Mouse (Mus musculus): Measurements from ENCODE around the gene Mitf.

Mitf gene

DNA sequence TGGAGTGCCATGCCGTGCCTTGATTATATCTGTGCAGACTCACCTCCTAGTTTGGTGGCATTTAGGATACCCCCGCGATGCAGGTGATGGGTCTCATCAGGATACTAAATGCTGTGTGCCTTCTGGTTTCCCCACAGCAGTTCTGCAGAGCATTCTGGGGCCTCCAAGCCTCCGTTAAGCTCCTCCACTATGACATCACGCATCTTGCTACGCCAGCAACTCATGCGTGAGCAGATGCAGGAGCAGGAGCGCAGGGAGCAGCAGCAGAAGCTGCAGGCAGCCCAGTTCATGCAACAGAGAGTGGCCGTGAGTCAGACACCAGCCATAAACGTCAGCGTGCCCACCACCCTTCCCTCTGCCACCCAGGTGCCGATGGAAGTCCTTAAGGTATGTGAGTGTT lies 134.1 kb downstream of the Mitf start:
- DNase-seq (ENCODE audit: low spot score in 2 of 2) = no peak

DNA sequence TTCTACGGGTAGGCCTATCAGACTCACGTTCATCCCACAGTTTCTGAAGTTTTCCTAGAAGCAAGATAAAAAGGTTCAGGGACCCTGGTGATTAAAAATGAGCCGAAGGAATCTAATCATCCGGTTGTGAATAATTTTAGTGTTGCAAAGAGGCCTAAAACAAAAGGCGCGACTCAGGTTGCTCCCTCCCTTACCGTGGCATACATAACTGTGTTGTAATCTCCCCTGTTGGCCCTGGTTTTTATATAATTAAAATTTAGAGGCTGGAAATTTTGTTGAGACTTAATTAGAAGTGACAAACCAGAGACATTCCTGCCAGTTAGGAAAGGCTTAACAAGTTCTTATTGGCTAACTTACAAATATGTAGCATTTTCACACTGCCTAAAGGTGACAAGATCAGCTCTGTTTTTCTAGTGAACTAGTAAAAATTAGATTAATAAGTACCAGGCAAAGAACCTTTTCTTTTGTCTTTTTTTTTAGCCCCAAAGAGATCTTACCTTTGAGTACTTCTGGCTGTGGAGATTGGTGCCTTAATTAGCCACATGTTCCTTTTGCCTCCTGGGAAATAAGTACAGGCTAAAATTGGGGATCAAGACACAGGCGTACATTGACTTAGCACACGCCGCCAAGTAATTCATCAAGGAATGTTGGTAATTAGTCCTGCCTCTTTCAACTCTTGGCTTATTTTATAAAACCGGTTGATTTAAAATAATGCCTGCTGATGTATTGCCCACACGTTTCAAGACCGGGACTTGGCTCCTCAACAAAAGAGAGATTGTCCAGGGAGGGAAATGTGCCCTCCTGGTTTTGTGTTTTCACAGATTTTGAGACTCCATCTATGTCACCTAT lies 143.4 kb downstream of the Mitf start:
- no peak for DNase-seq (ENCODE audit: low spot score in 2 of 2)

DNA sequence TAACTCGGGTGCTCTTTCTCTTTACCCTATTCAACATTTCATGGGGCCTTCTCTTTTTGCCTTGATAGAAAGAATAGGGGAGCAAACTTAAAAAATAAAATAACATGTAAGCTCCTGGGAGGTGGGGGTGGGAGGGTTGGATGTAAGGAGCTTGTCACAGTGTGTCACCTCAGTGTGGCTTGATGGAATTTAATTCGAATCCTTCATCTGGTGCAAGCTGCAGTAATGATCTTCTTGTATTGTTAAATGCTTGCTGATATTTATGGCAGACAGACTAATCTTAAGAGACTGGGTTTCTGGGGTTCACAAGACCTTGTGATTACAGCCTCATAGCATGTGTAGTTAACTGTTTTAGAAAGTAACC lies 144.0 kb downstream of the Mitf start:
- no peak for DNase-seq (ENCODE audit: low spot score in 2 of 2)

DNA sequence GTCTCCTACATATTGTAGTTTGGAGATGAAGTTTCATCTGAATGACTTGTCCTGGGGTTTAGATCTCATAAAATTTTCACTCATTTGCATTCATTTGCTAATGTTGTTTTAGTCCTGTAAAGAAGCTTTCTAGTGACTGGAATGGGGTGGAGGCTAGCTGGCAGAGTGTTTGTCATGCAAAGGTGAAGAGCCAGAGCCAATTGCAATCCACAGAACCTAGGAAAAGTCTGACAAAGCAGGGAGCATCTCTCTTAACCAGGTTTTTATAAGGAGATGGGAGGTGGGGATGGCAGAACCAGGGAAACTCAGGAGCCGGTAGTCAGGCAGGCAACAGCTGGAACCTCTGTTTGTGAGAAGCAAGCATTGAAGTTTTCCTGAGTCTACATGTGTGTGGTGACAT lies 144.9 kb downstream of the Mitf start:
- DNase-seq (ENCODE audit: low spot score in 2 of 2) = no peak

DNA sequence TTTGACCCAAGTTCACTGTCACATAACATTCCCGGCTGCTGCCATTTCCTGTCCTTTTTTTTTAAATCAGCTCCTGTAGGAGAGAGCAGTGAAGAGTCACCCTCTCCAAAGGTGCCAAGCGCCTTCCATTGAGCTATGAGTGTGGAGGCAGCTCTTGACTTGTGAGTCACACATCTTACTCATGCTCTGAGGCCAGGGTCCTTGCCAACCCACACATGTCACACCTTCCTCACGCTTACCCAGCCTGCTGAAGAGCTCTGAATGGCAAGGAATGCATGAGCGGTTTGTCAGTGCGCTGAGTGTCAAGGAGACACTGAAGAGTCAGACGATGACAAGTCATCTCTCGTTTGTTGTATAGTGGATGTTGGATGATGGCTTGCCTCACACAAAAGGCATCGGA lies 146.0 kb downstream of the Mitf start:
- no peak for DNase-seq (ENCODE audit: low spot score in 2 of 2)

DNA sequence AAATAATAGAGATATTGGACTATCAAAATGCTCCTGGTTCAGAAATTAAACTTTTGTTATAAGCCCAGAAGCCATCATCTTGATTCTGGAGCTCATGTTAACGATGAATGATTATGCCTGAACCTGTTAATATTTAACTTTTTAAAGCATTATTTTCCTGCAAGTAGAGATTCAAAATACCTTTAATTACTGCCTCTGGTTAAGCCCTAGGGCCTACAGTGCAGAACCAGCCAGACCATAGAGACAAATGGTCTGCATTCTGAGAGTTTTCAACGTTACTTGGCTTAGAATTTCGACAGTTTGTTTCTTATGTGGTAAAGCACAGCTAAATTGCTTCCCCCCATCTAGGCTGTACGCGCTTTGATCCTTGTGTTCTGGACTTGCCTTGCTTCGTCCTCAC lies 149.3 kb downstream of the Mitf start:
- no peak for DNase-seq (ENCODE audit: low spot score in 2 of 2)

DNA sequence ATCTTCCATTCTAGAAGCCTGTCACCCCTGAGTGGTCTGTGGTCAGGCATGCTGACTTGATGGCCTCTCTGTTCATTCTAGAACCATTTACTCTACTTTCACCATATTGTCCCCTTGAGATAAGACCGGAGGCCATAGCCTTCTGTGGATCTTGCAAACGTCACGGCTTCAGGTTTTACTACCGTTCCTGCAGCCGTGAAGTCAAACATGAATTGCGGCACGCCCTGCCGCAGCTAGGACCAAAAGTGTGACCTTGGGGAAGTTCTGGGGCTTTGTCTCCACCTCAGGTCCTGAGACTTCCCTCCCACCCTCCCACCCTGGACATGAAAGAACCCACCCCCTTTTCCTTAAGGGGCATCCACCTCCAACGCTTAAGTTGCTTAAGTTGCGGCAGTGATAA lies 149.8 kb downstream of the Mitf start:
- no peak for DNase-seq (ENCODE audit: low spot score in 2 of 2)

DNA sequence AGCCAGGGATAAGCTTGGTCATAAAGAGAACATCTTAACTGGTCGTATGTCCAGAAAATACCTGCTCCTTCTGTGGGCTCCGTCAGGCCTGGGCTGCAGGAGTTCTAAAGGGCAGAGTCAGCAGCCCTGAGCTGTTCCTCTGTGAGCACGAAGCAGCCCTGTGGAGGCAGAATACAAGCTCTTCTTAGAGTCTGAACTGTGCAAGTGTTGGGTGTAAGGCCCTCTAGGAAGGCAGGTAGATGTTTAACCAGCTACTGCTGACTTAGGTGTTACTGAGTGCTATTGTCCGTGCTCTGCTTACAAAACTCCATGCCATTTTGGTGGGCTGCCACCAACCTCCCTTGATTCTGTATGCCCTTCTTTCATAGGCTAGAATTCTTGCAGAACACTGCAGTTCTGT lies 151.4 kb downstream of the Mitf start:
- DNase-seq (ENCODE audit: low spot score in 2 of 2) = no peak

DNA sequence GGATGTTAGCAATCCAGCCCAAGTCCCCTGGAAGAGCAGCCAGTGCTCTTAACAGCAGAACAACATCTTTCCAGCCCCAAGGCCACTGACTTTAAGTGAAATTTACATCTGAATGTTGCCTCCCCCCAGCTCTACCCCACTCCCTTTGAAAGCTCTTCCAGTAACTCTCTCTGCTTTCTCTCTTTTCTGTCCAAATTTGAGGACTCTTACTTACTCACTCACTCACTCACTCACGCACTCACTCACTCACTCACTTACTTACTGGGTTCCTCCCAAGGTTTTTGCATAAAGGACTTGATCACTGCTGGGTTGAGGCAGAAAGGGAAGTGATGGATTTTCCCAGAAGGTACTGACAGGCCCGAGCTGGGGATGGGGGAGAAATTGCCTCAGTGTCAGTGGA lies 154.9 kb downstream of the Mitf start:
- no peak for DNase-seq (ENCODE audit: low spot score in 2 of 2)

DNA sequence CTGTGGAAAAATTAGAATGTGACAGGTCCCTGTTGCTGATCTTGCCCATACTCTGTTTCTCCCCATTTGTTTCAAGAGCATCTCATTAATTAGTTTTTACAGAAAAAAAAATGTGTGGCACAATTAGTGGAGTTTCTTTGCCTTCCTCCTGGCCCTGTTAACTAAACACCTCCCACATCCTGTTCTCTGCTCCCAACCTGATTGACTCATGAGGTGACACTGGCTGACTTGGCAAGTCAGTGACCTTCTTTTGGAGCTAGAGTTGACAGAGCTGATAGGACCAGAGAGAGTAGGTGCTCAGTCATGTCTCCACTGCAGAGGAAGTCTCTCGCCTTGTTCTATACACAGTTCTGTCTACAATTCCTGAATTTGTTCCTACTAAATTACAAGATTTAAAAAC lies 155.5 kb downstream of the Mitf start:
- DNase-seq (ENCODE audit: low spot score in 2 of 2) = no peak

DNA sequence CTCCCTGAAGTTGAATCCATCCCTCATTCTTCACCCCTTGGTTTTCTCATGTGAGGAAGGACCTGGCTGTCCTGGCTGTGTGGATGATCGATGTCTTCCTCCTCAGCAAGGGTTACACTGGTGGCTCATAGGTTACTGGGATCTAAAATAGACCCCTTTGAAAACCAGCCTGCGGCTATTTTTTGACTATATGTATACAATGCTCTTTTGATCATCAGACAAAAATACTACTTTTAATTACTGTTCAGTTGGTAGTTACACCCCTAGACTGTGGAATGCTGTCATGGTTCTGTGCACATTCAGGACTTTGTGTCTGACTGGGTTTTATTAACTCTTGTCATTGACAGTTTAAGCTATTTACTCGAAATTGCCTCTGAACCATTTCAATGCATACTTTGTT lies 157.9 kb downstream of the Mitf start:
- DNase-seq (ENCODE audit: low spot score in 2 of 2) = no peak

DNA sequence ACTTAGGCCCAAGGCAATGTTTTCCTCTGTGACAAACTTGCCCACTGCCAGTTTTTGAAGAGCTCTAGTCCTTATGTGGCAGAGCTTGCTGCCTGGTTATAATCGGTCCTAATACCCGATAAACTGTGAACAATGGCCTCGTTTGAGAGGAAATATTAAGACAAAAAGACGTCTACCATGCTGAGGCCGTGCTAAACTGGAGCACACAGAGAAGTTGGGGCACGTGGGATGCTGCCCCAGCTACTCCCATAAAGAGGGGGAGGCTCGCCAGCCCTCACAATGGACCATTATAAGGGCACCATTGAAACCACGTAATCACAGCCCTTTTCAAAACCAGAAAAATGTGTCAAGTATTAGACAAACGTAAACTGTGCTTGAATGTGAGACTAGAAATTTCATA lies 174.8 kb downstream of the Mitf start:
- no peak for DNase-seq (ENCODE audit: low spot score in 2 of 2)

DNA sequence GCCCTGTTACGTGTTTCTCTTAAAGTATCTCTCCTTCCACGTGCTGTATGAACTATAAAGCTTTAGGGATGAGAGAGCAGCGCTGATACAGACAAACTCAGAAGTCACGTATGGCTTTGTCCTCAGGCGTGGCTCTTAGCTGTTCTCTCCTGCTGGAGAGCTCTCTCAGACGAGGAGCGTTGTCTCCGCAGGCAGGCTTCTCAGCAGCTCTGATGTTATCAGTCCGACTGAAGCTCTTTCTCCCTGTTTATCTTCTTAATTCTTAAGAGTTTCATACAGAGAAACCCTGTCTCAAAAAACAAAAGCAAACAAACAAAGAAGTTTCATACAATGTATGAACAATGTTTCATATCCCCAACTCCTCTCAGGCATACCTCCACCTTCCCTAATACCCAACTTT lies 178.8 kb downstream of the Mitf start:
- no peak for DNase-seq (ENCODE audit: low spot score in 2 of 2)

DNA sequence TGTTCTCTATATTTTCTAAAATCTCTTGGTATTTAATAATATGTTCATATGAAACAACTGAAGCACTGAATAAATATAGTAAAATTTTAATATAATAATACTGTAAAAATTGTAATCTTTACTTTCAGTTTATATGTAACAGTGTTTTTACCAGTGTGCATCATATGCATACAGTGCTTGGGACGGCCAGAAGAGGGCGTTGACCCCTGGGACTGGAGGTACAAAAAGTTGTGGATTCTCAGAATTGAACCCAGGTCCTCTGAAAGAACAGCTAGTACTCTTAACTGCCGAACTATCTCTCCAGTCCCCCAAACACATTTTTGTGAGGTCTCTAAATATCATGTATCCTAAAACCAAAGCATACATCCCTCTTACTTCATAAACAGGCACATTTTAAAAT lies 179.6 kb downstream of the Mitf start:
- no peak for DNase-seq (ENCODE audit: low spot score in 2 of 2)

DNA sequence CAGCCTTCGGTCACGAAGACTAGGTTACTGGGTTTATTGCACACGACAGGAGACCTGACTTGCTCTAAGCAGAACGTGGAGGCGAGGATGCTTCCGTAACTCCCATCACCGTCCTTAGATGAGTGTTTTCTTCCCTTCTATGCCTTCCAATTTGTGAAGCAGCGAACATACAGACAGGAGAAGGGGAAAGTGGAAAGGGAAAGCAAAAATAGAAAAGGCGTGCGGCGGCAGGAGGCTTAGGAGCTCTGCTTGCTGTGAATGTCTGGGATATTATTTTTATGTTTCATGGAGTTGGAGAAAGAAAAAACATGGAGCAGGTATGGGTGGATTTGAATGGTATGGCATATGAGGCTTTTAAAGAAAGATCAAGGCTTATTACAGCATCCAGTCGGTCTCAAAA lies 186.7 kb downstream of the Mitf start:
- DNase-seq (ENCODE audit: low spot score in 2 of 2) = peak in 1 of 2 experiments; percentile 10

DNA sequence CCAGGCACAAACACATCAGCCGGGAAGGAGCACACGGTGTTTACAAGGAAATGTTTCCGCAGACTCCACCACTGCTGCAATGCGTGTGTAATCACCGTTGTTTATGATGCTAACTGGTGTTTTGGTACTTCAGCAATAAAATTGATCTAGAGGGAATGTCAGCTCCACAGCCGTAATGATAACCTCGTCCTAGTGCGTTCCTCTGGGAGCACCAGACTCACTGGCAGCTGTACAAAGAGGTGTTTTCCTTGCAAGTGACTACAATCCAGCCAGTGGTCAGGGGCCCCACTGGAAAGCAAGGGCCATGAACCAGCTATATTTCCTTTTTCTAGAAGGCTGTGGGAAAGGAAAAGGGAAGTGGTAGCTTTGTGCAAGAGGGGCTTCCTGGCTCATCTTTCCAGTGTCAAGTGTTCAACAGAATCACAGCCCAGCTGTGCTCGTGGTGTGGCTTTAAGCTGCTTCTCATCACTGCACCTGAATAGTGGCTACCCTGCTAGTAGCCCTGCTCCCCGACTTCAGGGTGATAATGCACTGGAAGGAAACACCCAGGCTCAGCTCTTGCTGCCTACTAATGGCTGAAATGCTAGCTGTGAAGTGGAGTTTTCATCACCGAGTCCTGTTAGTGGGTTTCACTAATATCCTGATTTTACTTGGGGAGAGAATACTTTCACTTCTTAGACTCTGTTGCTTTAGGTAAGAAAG lies 188.9 kb downstream of the Mitf start:
- no peak for DNase-seq (ENCODE audit: low spot score in 2 of 2)

DNA sequence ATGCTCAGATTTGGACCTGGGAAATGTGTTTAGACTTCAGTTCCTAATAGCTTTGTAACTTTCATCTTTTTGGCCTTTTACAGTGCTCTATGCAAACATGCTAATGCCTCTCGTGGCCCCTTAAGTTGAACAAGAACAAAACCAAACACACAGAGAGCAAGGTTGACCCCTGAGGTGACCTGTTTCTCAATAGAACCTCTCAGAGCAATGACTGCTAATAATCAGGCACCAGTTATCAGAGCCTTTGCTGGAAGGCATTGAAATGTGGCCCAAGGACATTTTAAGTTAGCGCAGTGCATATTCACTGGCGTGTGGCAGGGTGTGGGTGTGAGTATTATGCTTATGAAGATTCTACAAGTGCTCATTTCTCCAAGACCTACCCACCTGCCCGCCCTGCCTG lies 194.7 kb downstream of the Mitf start:
- no peak for DNase-seq (ENCODE audit: low spot score in 2 of 2)

DNA sequence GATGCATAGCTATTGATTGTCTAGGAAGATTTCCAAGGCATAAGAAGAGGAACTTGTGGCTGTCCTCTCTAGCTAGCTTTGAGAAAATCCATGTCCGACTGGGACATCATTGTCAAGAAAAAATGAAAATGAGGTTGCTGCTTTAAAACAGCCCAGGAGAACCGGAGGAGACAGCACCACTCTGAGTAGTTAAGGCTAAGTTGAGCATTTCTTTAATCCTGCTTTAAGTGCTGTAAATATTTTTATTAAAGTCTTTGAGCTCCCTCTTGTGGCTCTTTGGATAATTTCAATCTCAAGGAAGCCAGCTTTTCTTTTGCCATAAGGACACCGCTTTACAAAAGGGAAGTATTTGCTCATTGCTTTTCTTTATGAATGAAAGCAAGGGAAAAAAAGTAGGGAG lies 196.3 kb downstream of the Mitf start:
- no peak for DNase-seq (ENCODE audit: low spot score in 2 of 2)

DNA sequence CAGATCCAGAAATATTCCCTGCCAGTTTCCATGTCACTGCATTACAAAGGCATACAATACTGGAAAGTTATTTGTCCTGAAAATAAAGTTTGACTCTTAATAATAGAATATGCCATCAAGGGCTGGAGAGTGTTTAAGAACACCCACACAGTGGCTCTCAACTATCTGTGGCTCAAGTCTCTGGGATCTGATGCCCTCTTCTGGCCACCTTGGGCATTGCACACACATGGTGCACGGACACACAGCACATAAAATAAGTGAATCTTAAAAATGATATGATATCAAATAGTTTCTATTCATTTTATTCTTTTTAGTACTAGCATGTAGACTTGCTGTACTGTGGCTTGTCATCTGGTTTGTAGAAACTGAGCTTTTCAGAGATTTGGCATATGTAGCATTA lies 198.7 kb downstream of the Mitf start:
- peak in 1 of 2 experiments; percentile 15 for DNase-seq (ENCODE audit: low spot score in 2 of 2)

DNA sequence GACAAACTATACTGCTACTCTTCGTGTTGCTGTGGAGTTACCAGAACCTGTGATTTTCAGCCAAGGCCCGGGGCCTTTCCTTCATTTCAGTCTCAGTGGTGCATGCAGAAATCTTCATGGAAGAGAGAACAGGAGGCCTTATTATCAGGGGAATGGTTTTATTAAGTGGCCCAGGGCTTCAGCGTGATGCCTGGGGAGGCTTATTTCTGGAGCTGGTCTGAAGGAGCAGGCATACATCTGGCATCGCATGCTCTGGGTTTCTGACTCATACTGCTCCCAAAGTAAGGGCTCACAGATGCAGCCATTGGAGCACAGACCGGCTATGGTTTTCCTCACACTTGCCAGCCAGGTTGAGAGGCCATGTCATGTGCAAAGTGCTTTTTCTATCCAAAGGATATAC lies 208.2 kb downstream of the Mitf start:
- no peak for DNase-seq (ENCODE audit: low spot score in 2 of 2)

DNA sequence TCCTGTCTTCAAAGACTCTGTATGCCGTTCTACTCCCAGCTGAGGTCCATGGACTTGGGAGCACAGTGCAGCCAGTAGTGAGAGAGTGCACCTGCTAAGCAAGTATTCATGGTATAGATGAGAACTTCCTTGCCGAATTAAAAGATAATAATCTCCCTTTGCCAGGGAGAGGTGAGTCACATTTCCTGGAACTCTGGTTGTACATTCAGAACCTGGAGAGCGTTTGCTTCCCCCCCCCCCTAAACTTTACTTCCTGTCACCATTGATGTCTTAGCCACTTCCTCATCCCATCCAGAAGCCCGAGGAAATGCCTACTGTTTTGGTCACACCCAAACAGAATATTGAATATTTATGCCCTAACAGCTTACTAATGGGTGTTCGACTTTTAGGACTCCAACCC lies 209.0 kb downstream of the Mitf start:
- no peak for DNase-seq (ENCODE audit: low spot score in 2 of 2)

DNA sequence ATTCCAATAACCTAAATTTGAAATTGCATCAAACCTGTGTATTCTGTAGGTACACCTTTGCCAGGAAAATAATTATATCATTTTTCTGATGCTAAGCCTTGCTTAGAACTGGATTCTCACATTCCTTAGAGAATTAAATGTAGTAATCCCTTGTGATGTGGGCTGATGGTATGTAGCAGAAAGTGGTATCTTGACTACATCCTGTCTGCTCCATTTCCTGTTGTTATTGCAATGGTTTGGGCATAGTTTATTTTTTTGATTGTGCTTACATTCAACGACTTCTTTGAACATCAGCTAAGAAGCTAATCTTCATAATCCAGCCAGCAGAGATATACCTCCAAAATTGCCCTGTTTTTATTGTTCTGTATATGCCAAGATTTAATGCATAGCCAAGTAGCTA lies 217.0 kb downstream of the Mitf start:
- no peak for DNase-seq (ENCODE audit: low spot score in 2 of 2)

DNA sequence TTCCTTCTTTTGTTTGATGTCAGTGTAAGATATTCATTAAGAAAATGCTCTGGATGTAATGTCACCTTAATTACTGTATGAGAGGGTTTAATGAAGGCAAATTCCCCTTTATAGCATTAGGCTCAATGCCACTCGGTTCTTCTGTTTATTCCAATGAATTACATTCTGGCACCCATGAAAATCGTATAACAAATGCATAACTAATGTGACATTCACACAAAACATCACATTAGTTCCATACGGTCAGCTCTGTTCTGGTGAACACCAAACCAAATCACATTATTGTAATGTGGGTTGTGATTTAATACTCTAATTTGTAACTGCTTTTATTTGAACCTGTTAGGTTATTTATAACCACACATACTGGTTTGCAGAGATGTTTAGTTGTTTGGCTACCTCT lies 231.7 kb downstream of the Mitf start:
- no peak for DNase-seq (ENCODE audit: low spot score in 2 of 2)

DNA sequence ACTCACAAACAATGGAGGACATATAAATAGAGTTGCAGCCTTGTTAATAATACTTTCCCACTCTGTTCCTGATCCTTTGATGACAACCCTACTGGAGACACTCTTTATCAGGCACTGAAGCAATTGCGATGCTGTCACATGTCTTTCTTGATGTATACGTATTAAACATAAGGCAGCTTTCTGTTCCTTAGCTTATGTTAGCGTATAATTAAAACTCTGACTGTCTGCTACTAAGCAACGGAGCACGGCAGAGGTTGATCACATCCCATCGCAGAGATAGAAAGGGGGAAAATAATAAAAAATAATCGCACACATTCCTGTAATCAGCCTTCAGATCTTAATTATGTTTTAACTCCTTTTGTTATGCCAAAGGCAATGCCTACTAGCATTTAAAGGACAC lies 234.9 kb downstream of the Mitf start:
- no peak for DNase-seq (ENCODE audit: low spot score in 2 of 2)

All from frontal cortex, postnatal 14 days (tissue).